Mouse (Mus musculus) ovary, postnatal 10 days (tissue): ENCODE measurements around the gene Fgf12.

Source experiments
- DNase-seq: peaks from one replicate; pipeline ENCODE4 v3.0.0; 2022; ENCODE audit warnings: low spot score

Gene Fgf12

GRCm38 (mm10) chr16:28610940-28611339 is 141.9 kb downstream of the Fgf12 start:
- no peak for DNase-seq

GRCm38 (mm10) chr16:28603155-28603554 is 149.7 kb downstream of the Fgf12 start:
- DNase-seq, result no peak

- DNase-seq, result no peak
Observed at GRCm38 (mm10) chr16:28601723-28602122, 151.1 kb downstream of the Fgf12 start.

- no peak for DNase-seq
Observed at GRCm38 (mm10) chr16:28596112-28596511, 156.8 kb downstream of the Fgf12 start.

GRCm38 (mm10) chr16:28593075-28593915 is 159.6 kb downstream of the Fgf12 start:
- DNase-seq, result peak; percentile 35

- DNase-seq, result no peak
Observed at GRCm38 (mm10) chr16:28592466-28592865, 160.4 kb downstream of the Fgf12 start.

GRCm38 (mm10) chr16:28591583-28591982 is 161.3 kb downstream of the Fgf12 start:
- no peak for DNase-seq

- no peak for DNase-seq
Observed at GRCm38 (mm10) chr16:28572212-28572611, 180.7 kb downstream of the Fgf12 start.

GRCm38 (mm10) chr16:28564716-28565217 is 188.1 kb downstream of the Fgf12 start:
- no peak for DNase-seq

GRCm38 (mm10) chr16:28564075-28564715 is 188.7 kb downstream of the Fgf12 start:
- peak; percentile 15 for DNase-seq

- DNase-seq, result no peak
Observed at GRCm38 (mm10) chr16:28562847-28563246, 190.0 kb downstream of the Fgf12 start.

GRCm38 (mm10) chr16:28555219-28555618 is 197.6 kb downstream of the Fgf12 start:
- no peak for DNase-seq

GRCm38 (mm10) chr16:28539423-28539822 is 213.4 kb downstream of the Fgf12 start:
- DNase-seq, result no peak

GRCm38 (mm10) chr16:28517596-28518524 is 235.0 kb downstream of the Fgf12 start:
- peak; percentile 35 for DNase-seq

- no peak for DNase-seq
Observed at GRCm38 (mm10) chr16:28512446-28512845, 240.4 kb downstream of the Fgf12 start.

- no peak for DNase-seq
Observed at GRCm38 (mm10) chr16:28511413-28511812, 241.5 kb downstream of the Fgf12 start.

GRCm38 (mm10) chr16:28497971-28498607 is 254.8 kb downstream of the Fgf12 start:
- DNase-seq, result no peak

GRCm38 (mm10) chr16:28491711-28492110 is 261.2 kb downstream of the Fgf12 start:
- no peak for DNase-seq

GRCm38 (mm10) chr16:28490515-28490914 is 262.4 kb downstream of the Fgf12 start:
- peak; percentile 20 for DNase-seq

GRCm38 (mm10) chr16:28484920-28485319 is 267.9 kb downstream of the Fgf12 start:
- no peak for DNase-seq

- DNase-seq, result no peak
Observed at GRCm38 (mm10) chr16:28479022-28479421, 273.8 kb downstream of the Fgf12 start.

- no peak for DNase-seq
Observed at GRCm38 (mm10) chr16:28476651-28477050, 276.2 kb downstream of the Fgf12 start.
